Mouse (Mus musculus) thymus, postnatal 0 days (tissue): Measurements from ENCODE around the gene Ldlrad3. TPM values are rescaled to one million over a fixed set of nuclear protein-coding genes. Genes with fewer than 3 reads are reported as not detected.

Source experiments
- DNase-seq: peaks from one replicate; pipeline ENCODE4 v3.0.0-alpha.2; 2015; ENCODE audit warnings: low spot score
- polyA plus RNA-seq: library from polyadenylated mRNA; unstranded; fragments of >200 nt; fragmentation: Nextera tagmentation; extraction: Ambion mirVana; gene quantifications from 2 replicates; pipeline ENCODE4 v1.2.1, GENCODE M21; 2015

Gene Ldlrad3
- polyA plus RNA-seq, 1 experiment from 2014 or later: 13.6 TPM

- no peak for DNase-seq
Observed at GRCm38 (mm10) chr2:102190956-102191355, 4.8 kb upstream of the Ldlrad3 start.

DNA sequence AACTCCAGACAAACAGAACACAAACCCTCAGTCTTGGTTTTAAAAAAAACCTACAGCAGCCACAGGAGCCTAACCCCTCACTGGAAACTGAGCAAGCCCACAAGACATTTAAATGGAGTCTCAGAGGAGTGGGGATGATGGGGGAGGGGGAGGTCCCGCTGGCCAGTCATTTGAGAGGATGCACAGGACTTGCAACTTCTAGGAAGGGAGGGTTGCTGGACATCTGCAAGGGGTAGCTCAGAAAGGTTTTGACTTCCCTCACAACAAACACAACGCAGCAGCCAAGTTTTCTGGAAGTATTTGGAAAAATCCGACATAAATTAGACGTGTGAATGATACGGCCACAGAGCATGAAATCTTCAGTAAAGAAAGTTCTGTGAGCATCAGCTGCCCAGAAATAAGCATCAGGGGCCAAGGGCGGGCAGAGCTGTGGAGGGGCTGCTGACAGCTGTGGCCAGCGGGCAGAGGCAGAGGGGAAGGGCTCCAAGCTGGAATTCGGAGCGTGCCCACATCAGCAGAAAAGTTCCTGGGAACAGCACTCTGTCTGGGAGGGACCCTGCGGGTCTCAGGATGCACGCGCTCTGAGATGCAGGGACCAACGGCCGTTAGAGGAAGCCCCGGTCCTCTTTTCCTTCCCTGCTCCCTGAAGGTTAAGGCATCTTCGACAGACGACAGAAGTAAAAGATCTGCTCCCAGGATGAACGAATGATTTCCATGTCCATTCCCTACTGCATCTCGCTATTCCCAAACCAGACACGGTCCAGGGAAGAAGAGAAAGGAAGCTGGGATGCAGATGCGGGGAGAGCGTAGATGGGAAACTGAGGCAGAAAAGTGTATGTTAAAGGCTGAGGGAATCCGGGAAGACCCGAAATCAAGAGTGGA is 875 bp downstream of the Ldlrad3 start:
- peak; percentile 23 for DNase-seq

- peak; percentile 82 for DNase-seq
Observed at GRCm38 (mm10) chr2:102183720-102184480, 2.3 kb downstream of the Ldlrad3 start.

- DNase-seq: no peak
Observed at GRCm38 (mm10) chr2:102181459-102181858, 4.7 kb downstream of the Ldlrad3 start.

GRCm38 (mm10) chr2:102176434-102176772 is 9.8 kb downstream of the Ldlrad3 start:
- no peak for DNase-seq

DNA sequence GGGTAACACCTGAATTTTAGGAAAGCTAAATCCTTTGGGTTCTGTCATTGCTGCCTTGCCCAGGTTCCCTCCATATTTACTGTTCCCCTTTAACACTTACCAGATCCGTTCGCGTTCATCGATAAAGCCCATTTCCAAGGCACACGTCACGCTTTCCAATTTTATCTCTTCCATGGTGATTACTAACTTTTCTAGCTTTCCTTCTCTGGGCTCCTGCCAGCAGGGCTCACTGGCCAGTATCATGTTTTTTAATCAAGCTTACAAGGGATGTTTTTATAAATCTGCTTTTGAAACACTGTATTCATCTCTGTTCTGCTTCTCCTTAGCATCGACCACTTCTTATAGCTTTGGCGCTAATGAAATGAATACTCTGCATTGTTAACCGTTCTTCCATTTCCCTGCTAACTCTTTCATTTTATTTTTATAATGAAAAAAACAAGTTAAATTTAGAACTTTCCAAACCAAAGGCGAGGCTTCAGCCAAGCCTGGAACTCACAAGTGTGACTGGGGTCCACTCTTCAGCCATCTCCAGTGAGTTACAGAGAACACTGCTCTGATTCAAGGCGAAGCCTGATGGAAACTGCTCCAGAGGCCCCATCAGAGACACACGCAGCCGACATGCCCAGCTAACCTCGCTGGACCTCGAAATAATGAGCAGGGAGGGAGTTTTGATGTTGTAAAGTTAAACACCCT is 10.3 kb downstream of the Ldlrad3 start:
- DNase-seq: no peak

- DNase-seq: no peak
Observed at GRCm38 (mm10) chr2:102172458-102172857, 13.7 kb downstream of the Ldlrad3 start.

DNA sequence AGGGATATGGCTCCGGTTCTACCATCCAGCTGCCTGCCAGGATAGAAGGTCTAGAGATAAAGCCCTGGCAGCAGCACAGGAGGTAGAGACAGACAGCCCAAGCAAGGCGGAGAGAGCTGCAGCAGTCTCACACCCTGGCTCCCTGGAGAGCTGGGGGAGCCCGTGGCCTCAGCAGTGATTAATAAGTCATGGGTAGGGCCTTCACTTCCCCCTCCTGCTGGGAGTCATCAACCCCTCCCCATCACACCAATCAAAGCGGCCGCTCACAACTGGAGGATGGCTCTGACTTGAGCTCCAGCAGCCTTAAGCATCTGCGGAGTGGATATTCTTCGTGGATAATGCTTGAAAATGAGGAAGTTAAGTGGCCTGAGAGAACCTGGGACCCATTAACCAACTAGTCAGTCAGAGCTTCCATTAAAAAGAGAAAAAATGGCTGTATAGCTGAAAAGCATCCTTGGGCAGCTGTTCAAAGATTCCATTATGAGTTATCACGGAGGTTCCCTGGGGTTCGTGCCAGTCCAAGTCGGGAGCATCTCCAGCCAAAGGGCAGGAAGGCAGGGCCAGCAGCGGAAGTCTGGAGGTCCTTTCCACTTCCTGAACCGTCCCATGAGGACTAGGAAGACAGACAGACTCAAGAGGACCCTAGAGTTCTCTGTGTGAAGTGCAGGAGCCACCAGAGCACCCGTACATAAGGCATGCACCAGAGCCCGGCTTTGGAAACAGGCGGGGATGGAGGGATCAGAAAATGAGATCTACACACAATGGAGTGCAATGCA is 19.4 kb downstream of the Ldlrad3 start:
- no peak for DNase-seq

GRCm38 (mm10) chr2:102163106-102163505 is 23.1 kb downstream of the Ldlrad3 start:
- no peak for DNase-seq

DNA sequence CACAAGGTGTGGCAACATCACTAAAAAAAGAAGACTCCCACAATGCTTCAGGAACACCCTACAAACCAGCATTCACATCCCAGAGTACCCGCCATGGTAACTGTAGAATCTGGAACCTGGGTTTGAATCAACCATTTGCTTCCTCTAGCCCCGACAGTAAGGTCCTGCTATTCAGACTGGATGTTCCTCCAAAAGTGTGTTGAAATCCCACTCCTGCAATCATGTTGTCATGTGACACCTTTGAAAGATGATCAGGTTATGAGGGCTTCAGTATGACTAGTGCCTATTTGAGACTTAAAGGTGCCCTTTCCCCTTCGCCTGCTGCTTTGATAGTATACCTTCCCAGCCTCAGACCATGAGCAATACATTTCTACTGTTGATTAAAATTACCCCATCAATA is 28.6 kb downstream of the Ldlrad3 start:
- DNase-seq: no peak

- no peak for DNase-seq
Observed at GRCm38 (mm10) chr2:102157010-102157409, 29.2 kb downstream of the Ldlrad3 start.

GRCm38 (mm10) chr2:102156460-102156859 is 29.7 kb downstream of the Ldlrad3 start:
- no peak for DNase-seq

GRCm38 (mm10) chr2:102155306-102156015 is 30.7 kb downstream of the Ldlrad3 start:
- DNase-seq: no peak

DNA sequence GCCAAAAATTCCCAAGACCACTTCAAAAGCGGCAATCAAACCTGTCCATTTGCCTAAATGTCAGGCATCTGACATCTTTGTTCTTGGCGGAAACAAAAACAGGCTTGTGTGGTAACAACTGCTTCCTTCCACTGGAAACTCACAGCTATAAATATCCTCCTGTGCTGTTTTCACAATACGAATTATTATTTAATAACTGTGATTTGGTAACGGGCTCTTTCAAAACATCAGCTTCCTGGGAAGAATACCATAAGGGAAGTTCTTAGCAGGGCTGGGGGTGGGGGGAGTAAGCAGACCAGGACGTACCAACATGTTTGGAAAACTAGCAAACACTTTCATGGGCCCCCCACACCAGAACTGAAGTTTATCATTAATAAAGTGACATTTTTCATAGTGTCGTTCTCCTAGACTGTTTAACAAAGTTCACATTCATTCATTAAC is 31.4 kb downstream of the Ldlrad3 start:
- no peak for DNase-seq

DNA sequence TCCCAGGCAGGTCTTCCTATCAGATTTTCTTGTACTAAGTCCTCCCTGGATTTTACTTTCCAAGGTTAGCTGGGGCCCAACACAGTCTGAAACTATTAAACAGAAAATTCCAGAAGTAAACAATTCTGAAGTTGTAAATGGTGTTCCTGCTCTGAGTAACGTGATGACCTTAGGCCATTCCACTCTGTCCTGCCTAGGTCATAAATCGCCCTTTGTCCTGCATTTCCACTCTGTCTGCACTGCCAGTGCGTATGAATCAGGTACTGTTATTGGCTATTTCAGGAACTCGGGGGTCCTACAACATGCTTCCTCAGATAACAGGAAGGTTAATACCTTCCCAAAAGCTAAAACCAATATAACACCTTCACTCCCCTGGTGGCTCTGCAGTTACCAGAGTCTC is 31.9 kb downstream of the Ldlrad3 start:
- DNase-seq: no peak

DNA sequence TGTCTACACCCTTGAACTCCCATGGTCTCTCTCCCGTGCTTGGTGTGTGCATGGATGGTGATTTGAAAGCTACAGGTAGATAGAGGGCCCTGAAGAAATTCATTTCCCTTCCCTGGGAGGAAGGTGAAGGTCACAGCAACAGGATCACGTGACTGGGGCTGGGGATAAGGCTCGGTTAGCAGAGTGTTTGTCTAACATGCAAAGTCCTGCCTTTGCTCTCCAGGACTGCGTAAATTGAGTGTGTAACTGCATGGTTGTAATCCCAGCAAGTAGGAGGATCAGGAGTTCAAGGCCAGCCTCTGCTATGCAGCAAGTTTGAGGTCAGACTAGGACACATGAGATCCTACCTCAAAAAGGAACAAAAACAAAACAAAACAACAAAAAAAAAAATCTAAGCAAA is 32.7 kb downstream of the Ldlrad3 start:
- no peak for DNase-seq

- DNase-seq: no peak
Observed at GRCm38 (mm10) chr2:102152851-102153250, 33.3 kb downstream of the Ldlrad3 start.

DNA sequence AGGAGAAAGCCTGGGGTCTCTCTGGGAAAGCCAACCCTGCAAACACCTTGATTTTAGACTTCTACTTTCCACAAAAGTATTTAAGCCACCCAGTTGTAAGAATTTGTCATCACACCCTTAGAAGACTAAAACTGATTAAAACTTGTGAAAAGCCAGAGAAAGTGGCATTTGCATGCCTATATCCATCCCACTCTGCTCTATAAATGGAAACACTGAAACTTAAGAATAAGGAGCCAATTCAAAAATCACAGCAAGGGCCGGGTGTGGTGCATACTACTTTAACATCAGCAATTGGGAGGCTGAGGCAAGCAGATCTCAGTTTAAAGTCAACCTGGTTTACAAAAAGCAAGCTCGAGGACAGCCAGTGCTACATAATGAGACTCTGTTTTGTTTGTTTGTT is 37.1 kb downstream of the Ldlrad3 start:
- DNase-seq: no peak

DNA sequence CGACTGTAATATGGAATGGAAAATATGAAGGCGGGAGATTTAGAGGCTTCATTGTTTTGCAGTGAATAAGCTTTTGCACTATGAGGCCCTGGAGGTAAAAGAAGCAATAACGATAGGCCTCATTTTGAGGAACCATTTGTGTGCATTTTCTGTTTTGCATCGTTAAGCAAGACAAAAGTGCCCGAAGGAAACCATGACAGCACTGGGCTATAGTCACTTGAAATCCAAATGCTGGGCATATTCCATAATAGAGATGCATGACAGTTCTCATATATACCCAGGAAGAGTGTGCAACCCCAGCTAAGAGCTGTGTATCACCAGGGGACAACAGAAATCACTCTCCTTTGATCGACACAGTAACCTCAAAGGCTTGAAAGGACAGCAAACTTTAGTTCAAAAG is 38.1 kb downstream of the Ldlrad3 start:
- no peak for DNase-seq

GRCm38 (mm10) chr2:102147561-102147960 is 38.6 kb downstream of the Ldlrad3 start:
- no peak for DNase-seq

- DNase-seq: no peak
Observed at GRCm38 (mm10) chr2:102146386-102146785, 39.8 kb downstream of the Ldlrad3 start.
